Mouse (Mus musculus): ENCODE measurements around the gene Fgf9.

DNA sequence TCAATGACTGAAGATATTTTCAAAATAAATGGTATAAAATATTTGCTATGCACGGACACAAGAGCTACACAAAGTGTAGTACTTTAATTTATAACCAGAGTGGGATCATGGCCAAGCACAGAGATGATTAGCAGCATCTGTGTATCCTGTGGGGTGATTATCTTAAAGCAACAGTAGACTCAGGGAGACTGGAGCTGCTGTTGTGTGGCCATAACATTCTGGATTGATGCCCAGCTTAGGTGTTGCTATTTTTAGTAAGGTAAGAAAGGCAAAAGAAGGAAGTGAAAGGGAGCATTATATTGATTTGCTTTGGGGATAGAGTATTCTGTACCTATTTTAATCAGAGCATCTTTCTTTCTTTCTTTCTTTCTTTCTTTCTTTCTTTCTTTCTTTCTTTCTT, 11.6 kb downstream of the Fgf9 start:
- TF ChIP-seq CTCF (IDR thresholded peaks at IDR 0.05; ENCODE audit: low read depth, low read length) (no peak), POLR2A (IDR thresholded peaks at IDR 0.05; ENCODE audit: insufficient read depth, low read length) (no peak)
